Mouse (Mus musculus) forebrain, embryonic 13.5 days (tissue): ENCODE results near the gene Dnah17. TPM values are rescaled to one million over a fixed set of nuclear protein-coding genes. Genes with fewer than 3 reads are reported as not detected.

Source experiments
- ATAC-seq: fragments of 200-750 bp; cut with Nextera tagmentation; 2 replicates; pipeline ENCODE4 v1.8.0; 2017
- H3K27ac ChIP-seq: fragments of 300-500 bp; sonication (generic); 2 replicates; pipeline ENCODE4 v1.5.1; 2015; ENCODE audit warnings: inconsistent platforms, mild to moderate bottlenecking, moderate library complexity
- H3K27me3 ChIP-seq: fragments of 300-500 bp; sonication (generic); 2 replicates; pipeline ENCODE4 v1.6.1; 2015; ENCODE audit warnings: mild to moderate bottlenecking, inconsistent platforms
- H3K36me3 ChIP-seq: fragments of 300-500 bp; sonication (generic); 2 replicates; pipeline ENCODE4 v1.6.1; 2015; ENCODE audit warnings: mild to moderate bottlenecking, inconsistent platforms; ENCODE audit not compliant: poor library complexity, severe bottlenecking
- H3K4me1 ChIP-seq: fragments of 300-500 bp; sonication (generic); 2 replicates; pipeline ENCODE4 v1.6.1; 2015; ENCODE audit warnings: inconsistent platforms
- H3K4me2 ChIP-seq: fragments of 300-500 bp; sonication (generic); 2 replicates; pipeline ENCODE4 v1.6.1; 2015; ENCODE audit warnings: inconsistent platforms, mild to moderate bottlenecking, moderate library complexity
- H3K4me3 ChIP-seq: fragments of 300-500 bp; sonication (generic); 2 replicates; pipeline ENCODE4 v1.5.1; 2015; ENCODE audit warnings: mild to moderate bottlenecking, inconsistent platforms
- H3K9ac ChIP-seq: fragments of 300-500 bp; sonication (generic); 2 replicates; pipeline ENCODE4 v1.6.1; 2015; ENCODE audit warnings: mild to moderate bottlenecking, inconsistent platforms
- H3K9me3 ChIP-seq: fragments of 300-500 bp; sonication (generic); replicated peaks from 2 replicates; pipeline ENCODE4 v1.6.1; 2016; ENCODE audit warnings: inconsistent platforms
- WGBS: fragments of 180-500 bp; shearing (Covaris S2); methylation state at CpG from one replicate; pipeline ENCODE4 v1.1.7; 2015; 5-methylcytosine and 5-hydroxymethylcytosine counted together
- polyA plus RNA-seq: library from polyadenylated mRNA; unstranded; fragments of >200 nt; fragmentation: Nextera tagmentation; extraction: Ambion mirVana; gene quantifications from 2 replicates; pipeline ENCODE4 v1.2.1, GENCODE M21; 2015

Dnah17 gene
- polyA plus RNA-seq, 1 experiment from 2014 or later, result 0.27 TPM

GRCm38 (mm10) chr11:118113516-118114205 is 16.8 kb downstream of the Dnah17 start:
- no peak for ATAC-seq
- H3K27me3 ChIP-seq, result no peaks in the 10 kb centered on the region

GRCm38 (mm10) chr11:118104001-118104400 is 26.4 kb downstream of the Dnah17 start:
- Histone ChIP-seq H3K9ac (no peak overlapping the region), H3K9me3 (no peaks in the 10 kb centered on the region), H3K27ac (no peak overlapping the region), H3K4me1 (no peaks in the 10 kb centered on the region), H3K4me2 (no peak overlapping the region), H3K4me3 (no peak overlapping the region), H3K27me3 (no peaks in the 10 kb centered on the region), H3K36me3 (no peaks in the 10 kb centered on the region)
- peak; percentile 77 for ATAC-seq
- 9% methylated on average over 5 of the region's 5 CpGs for WGBS

More at GRCm38 (mm10) chr11:118113516-118114205, 16.8 kb downstream of the Dnah17 start:
- H3K4me3 ChIP-seq, result no peak overlapping the region
- H3K9me3 ChIP-seq, result no peaks in the 10 kb centered on the region
- H3K4me1 ChIP-seq, result no peaks in the 10 kb centered on the region
- no peak overlapping the region for H3K27ac ChIP-seq
- H3K36me3 ChIP-seq, result no peaks in the 10 kb centered on the region
- no peak overlapping the region for H3K4me2 ChIP-seq
- H3K9ac ChIP-seq, result no peak overlapping the region
- WGBS, result 89% methylated on average over 14 of the region's 14 CpGs

- WGBS, result 88% methylated on average over 5 of the region's 5 CpGs
- H3K27me3 ChIP-seq, result no peaks in the 10 kb centered on the region
- H3K9ac ChIP-seq, result no peak overlapping the region
- H3K4me2 ChIP-seq, result no peak overlapping the region
- no peak overlapping the region for H3K27ac ChIP-seq
- no peaks in the 10 kb centered on the region for H3K9me3 ChIP-seq
- no peak for ATAC-seq
- H3K4me1 ChIP-seq, result no peaks in the 10 kb centered on the region
- no peaks in the 10 kb centered on the region for H3K36me3 ChIP-seq
- H3K4me3 ChIP-seq, result no peak overlapping the region
Measured at GRCm38 (mm10) chr11:118103383-118103782, 27.1 kb downstream of the Dnah17 start.

GRCm38 (mm10) chr11:118102838-118103237 is 27.6 kb downstream of the Dnah17 start:
- WGBS, result 63% methylated on average over 3 of the region's 3 CpGs
- Histone ChIP-seq H3K9ac (no peak overlapping the region), H3K4me2 (no peak overlapping the region), H3K27me3 (no peaks in the 10 kb centered on the region), H3K27ac (no peak overlapping the region), H3K9me3 (no peaks in the 10 kb centered on the region), H3K4me1 (no peaks in the 10 kb centered on the region), H3K4me3 (no peak overlapping the region), H3K36me3 (no peaks in the 10 kb centered on the region)
- ATAC-seq, result 0 out of 2 replicates have a peak, but pooled peaks have one; percentile 43

- WGBS, result 56% methylated on average over 9 of the region's 9 CpGs
- ATAC-seq, result no peak
Measured at GRCm38 (mm10) chr11:118101133-118101532, 29.3 kb downstream of the Dnah17 start.

GRCm38 (mm10) chr11:118096736-118097135 is 33.7 kb downstream of the Dnah17 start:
- Histone ChIP-seq H3K4me1 (no peaks in the 10 kb centered on the region), H3K9ac (no peak overlapping the region), H3K36me3 (no peaks in the 10 kb centered on the region), H3K27me3 (no peaks in the 10 kb centered on the region), H3K4me2 (no peak overlapping the region), H3K9me3 (no peaks in the 10 kb centered on the region), H3K4me3 (no peak overlapping the region), H3K27ac (no peak overlapping the region)
- ATAC-seq, result no peak
- 60% methylated on average over 2 of the region's 2 CpGs for WGBS

More at GRCm38 (mm10) chr11:118101133-118101532, 29.3 kb downstream of the Dnah17 start:
- H3K9me3 ChIP-seq, result no peaks in the 10 kb centered on the region
- no peaks in the 10 kb centered on the region for H3K36me3 ChIP-seq
- H3K4me2 ChIP-seq, result no peak overlapping the region
- no peak overlapping the region for H3K4me3 ChIP-seq
- no peaks in the 10 kb centered on the region for H3K4me1 ChIP-seq
- H3K27me3 ChIP-seq, result no peaks in the 10 kb centered on the region
- no peak overlapping the region for H3K9ac ChIP-seq
- no peak overlapping the region for H3K27ac ChIP-seq

GRCm38 (mm10) chr11:118095004-118095403 is 35.4 kb downstream of the Dnah17 start:
- Histone ChIP-seq H3K36me3 (no peaks in the 10 kb centered on the region), H3K4me1 (no peaks in the 10 kb centered on the region), H3K9ac (no peak overlapping the region), H3K4me3 (no peak overlapping the region), H3K27ac (no peak overlapping the region), H3K27me3 (no peaks in the 10 kb centered on the region), H3K4me2 (no peak overlapping the region), H3K9me3 (peaks cover 8% of the 10 kb centered on the region; the same call in 1 of the 2 replicates)
- 94% methylated on average over 9 of the region's 9 CpGs for WGBS
- ATAC-seq, result no peak

- H3K9ac ChIP-seq, result no peak overlapping the region
- no peaks in the 10 kb centered on the region for H3K4me1 ChIP-seq
- ATAC-seq, result no peak
- no peak overlapping the region for H3K4me2 ChIP-seq
- H3K4me3 ChIP-seq, result no peak overlapping the region
- H3K9me3 ChIP-seq, result peaks cover 8% of the 10 kb centered on the region; the same call in 1 of the 2 replicates
- H3K27ac ChIP-seq, result no peak overlapping the region
- H3K36me3 ChIP-seq, result no peaks in the 10 kb centered on the region
- 85% methylated on average over 23 of the region's 23 CpGs for WGBS
- no peaks in the 10 kb centered on the region for H3K27me3 ChIP-seq
Measured at GRCm38 (mm10) chr11:118091002-118091670, 39.3 kb downstream of the Dnah17 start.

- ATAC-seq, result no peak
- Histone ChIP-seq H3K9me3 (peaks cover 8% of the 10 kb centered on the region; the same call in 1 of the 2 replicates), H3K36me3 (no peaks in the 10 kb centered on the region), H3K4me3 (no peak overlapping the region), H3K4me1 (no peaks in the 10 kb centered on the region), H3K27ac (no peak overlapping the region), H3K27me3 (no peaks in the 10 kb centered on the region), H3K9ac (no peak overlapping the region), H3K4me2 (no peak overlapping the region)
- WGBS, result 93% methylated on average over 19 of the region's 19 CpGs
Measured at GRCm38 (mm10) chr11:118088896-118089295, 41.5 kb downstream of the Dnah17 start.

GRCm38 (mm10) chr11:118085961-118086360 is 44.5 kb downstream of the Dnah17 start:
- no peaks in the 10 kb centered on the region for H3K27me3 ChIP-seq
- H3K9me3 ChIP-seq, result peaks cover 5% of the 10 kb centered on the region; the same call in 1 of the 2 replicates
- 76% methylated on average over 8 of the region's 8 CpGs for WGBS

GRCm38 (mm10) chr11:118085176-118085575 is 45.3 kb downstream of the Dnah17 start:
- no peaks in the 10 kb centered on the region for H3K9me3 ChIP-seq
- H3K4me2 ChIP-seq, result no peak overlapping the region
- no peaks in the 10 kb centered on the region for H3K36me3 ChIP-seq
- ATAC-seq, result no peak
- H3K4me1 ChIP-seq, result no peaks in the 10 kb centered on the region
- H3K9ac ChIP-seq, result no peak overlapping the region
- WGBS, result 87% methylated on average over 4 of the region's 4 CpGs
- no peak overlapping the region for H3K27ac ChIP-seq
- H3K27me3 ChIP-seq, result no peaks in the 10 kb centered on the region
- H3K4me3 ChIP-seq, result no peak overlapping the region

More at GRCm38 (mm10) chr11:118085961-118086360, 44.5 kb downstream of the Dnah17 start:
- Histone ChIP-seq H3K4me3 (no peak overlapping the region), H3K9ac (no peak overlapping the region), H3K27ac (no peak overlapping the region), H3K36me3 (no peaks in the 10 kb centered on the region), H3K4me1 (no peaks in the 10 kb centered on the region), H3K4me2 (no peak overlapping the region)
- ATAC-seq, result no peak

GRCm38 (mm10) chr11:118084266-118084665 is 46.2 kb downstream of the Dnah17 start:
- ATAC-seq, result no peak
- no peak overlapping the region for H3K4me3 ChIP-seq
- H3K9ac ChIP-seq, result no peak overlapping the region
- H3K9me3 ChIP-seq, result no peaks in the 10 kb centered on the region
- 74% methylated on average over 3 of the region's 3 CpGs for WGBS
- H3K27me3 ChIP-seq, result no peaks in the 10 kb centered on the region
- no peaks in the 10 kb centered on the region for H3K4me1 ChIP-seq
- H3K36me3 ChIP-seq, result no peaks in the 10 kb centered on the region
- no peak overlapping the region for H3K4me2 ChIP-seq
- H3K27ac ChIP-seq, result no peak overlapping the region
